Mouse (Mus musculus): ENCODE measurements around the gene Kansl2.
A peak's percentile ranks its signal among the peaks of the same experiment; 100 is the strongest.

Gene Kansl2

DNA sequence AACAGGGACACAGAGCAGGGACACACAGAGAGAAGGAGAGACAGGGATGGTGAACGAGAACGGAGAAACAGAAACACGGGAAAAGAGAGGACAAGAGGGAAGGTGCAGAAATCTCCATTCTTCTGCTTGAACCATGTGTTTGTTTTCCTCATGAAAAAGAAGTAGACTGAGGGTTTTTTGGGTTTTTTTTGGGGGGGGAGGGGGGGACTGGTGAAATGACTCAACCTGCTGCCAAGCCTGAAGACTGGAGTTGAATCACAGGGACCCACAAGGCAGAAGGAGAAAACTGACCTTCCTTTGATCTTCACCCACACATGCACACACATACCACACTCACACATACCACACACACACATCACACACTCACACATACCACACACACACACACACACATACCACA, 30.7 kb downstream of the Kansl2 start:
- no peak for DNase-seq (ENCODE audit: low read depth, low spot score)

DNA sequence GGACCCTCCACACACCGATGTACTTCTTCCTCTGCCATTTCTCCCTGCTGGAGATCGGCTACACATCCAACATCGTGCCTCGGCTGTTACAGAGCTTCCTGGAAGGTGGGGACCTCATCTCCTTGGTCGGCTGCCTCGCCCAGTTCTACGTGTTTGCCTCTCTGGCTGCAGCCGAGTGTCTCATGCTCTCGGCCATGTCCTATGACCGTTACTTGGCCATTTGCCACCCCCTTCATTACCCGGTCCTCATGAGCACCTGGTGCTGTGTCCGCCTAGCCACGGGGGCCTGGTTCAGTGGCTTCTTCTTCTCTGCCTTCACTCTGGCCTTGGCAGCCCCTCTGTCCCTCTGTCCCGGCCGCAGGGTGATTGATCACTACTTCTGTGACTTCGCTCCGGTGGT, 36.4 kb downstream of the Kansl2 start:
- no peak for DNase-seq (ENCODE audit: low read depth, low spot score)

- no peak for DNase-seq (ENCODE audit: low read depth, low spot score)
These were observed 42.0 kb downstream of the Kansl2 start, which contains the start of gene Olfr279 for GRCm38 (mm10) chr15:98492102-98492501. Gene Olfr279 (plus strand): TSS chr15:98492402.

- DNase-seq (ENCODE audit: low read depth, low spot score): no peak
These were observed 42.7 kb downstream of the Kansl2 start for GRCm38 (mm10) chr15:98491332-98491731.

- no peak for DNase-seq (ENCODE audit: low read depth, low spot score)
These were observed 47.5 kb downstream of the Kansl2 start for GRCm38 (mm10) chr15:98486433-98487021.

DNA sequence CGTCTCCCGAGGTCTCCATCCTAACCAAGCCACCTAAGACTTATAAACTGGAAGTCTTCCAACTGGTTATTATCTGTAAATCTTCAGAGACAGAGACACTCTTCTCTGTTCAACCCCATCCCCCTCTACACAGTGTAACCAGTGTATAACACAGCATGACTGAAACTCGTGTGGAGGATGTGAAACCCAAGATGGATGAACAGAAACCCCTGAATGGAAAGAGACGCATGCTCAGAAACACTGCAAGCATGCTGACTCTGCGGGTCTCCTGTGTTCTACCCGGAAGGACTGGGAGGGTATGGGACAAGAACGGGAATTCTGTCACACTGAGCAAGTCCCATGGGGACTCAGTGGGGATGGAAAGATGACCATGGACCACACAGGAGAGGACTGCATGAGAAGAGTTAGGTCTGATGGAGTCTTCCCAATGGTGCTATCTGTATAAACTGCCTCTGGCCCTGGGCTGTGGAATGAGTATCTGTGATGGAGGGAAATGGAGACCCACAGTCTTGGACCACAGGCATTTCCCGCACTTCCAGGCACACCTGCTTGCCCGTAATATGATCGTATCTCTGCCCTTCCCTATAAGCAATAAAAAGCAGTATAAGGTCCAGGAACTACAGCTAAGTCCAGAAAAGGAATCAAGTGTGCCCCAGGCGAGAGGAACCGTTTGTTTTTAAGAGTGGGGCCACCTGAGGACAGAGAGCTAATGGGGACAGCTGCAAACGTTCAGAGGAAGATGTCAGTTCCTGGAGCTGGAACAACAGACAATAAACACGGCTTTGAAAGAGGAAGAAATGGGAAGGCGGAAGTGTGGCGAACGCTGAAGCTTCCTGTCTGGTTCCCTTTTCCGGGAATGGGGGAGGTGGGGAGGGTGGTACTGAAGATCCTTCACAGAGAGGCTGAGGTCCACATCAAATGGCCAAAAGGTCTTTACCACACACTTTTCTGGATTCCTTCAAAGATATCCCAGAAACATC, 49.9 kb downstream of the Kansl2 start:
- no peak for DNase-seq (ENCODE audit: low read depth, low spot score)

GRCm38 (mm10) chr15:98482701-98483100, 51.4 kb downstream of the Kansl2 start, which contains the start of gene Lalba:
Gene Lalba (minus strand): TSS chr15:98482721.
- DNase-seq (ENCODE audit: low read depth, low spot score): no peak

DNA sequence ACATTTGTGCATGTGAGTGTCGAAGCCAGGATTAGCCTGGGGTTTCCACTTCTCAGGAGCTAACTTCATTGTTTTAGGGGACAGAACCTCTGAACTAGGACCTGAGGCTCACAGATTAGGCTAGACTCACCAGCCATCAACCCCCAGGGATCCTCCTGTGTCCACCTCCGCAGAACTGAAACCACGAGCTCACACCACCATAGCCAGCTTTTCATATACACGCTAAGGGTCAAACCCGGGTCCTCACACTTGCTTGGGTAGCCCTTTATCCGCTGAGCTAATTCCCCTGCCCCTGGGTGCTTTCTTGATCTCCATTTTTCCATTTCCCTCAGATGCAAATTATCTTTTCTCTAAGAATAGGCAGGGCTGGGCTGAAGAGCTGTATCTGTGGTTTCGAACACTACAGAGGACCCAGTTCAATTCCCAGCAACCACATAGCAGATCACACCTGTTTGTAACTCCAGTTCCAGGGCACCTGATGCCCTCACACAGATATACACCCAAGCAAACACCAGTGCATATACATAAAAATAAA, 54.4 kb downstream of the Kansl2 start:
- DNase-seq (ENCODE audit: low read depth, low spot score): no peak

DNA sequence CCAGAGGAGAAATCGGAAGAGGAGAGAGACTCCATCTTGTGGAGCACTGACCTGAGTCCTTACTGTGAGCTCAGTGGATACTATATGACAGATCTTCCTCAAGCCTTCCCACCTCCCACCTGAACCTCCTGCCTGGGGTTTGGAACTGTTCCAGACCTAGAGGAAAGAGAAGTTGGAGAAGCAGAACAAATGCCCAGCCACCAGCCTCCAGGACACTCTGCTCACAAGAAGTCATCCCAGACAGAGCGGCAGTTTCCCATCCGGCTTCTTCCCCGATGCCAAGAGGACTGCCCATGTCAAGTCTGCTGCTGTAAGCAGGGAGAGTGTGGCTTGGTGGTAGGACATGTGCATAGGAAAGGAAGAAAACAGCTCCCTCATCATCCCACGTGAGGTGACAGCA, 57.8 kb downstream of the Kansl2 start:
- no peak for DNase-seq (ENCODE audit: low read depth, low spot score)

DNA sequence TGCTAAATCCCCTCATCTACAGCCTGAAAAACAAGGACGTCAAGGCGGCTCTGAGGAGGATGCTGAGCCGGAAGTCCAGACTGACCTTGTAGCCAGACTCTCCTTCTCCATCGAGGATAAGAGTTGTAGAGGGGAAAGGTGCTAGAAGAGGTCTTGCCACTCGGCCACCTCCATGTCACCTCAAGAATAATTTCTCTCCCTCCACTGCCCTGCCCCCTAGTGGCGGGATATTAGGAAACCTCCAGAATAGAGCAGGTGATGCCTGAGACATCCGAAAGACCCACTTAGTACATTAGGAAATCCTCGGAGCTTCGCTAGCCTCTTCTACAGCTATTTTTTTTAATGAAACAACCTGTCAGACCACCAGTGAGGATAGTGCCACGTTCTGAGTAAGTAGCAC, 58.7 kb downstream of the Kansl2 start:
- peak; percentile 13 for DNase-seq (ENCODE audit: low read depth, low spot score)

- DNase-seq (ENCODE audit: low read depth, low spot score): no peak
These were observed 59.1 kb downstream of the Kansl2 start for GRCm38 (mm10) chr15:98474958-98475357.

DNA sequence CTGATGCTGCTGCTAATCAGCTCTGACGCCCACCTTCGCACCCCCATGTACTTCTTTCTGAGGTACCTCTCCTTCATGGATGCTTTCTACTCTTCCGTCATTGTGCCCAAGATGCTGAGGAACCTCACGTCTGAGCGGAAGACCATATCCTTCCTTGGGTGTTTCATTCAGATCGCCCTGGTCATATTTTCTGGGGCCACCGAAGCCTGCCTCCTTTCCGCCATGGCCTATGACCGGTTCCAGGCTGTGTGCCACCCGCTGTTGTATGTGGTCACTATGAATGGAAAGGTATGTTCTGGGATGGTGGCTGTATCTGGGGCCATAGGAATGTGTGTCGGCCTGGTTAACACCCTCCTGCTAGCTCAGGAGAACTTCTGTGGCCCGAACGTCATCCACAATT, 62.5 kb downstream of the Kansl2 start:
- no peak for DNase-seq (ENCODE audit: low read depth, low spot score)

- no peak for DNase-seq (ENCODE audit: low read depth, low spot score)
These were observed 64.5 kb downstream of the Kansl2 start, which contains the start of gene OR5BS1P for GRCm38 (mm10) chr15:98469596-98469995. Gene OR5BS1P (plus strand): TSS chr15:98469896.
